Mouse (Mus musculus) heart, embryonic 13.5 days (tissue): ENCODE measurements around the gene Mdm2. TPM values are rescaled to one million over a fixed set of nuclear protein-coding genes. Genes with fewer than 3 reads are reported as not detected.

ENCODE experiments used
- ATAC-seq: fragments of 200-750 bp; cut with Nextera tagmentation; 2 replicates; pipeline ENCODE4 v1.8.0; 2017; ENCODE audit warnings: moderate TSS enrichment; ENCODE audit not compliant: insufficient number of reproducible peaks, low FRiP score, low TSS enrichment; ENCODE audit errors: extremely low read depth
- H3K27ac ChIP-seq: fragments of 300-500 bp; sonication (generic); replicated peaks from 2 replicates; pipeline ENCODE4 v1.5.1; 2015; ENCODE audit warnings: moderate library complexity, mild to moderate bottlenecking, inconsistent platforms
- H3K27me3 ChIP-seq: fragments of 300-500 bp; sonication (generic); replicated peaks from 2 replicates; pipeline ENCODE4 v1.6.1; 2015; ENCODE audit warnings: mild to moderate bottlenecking, inconsistent platforms
- H3K36me3 ChIP-seq: fragments of 300-500 bp; sonication (generic); 2 replicates; pipeline ENCODE4 v1.6.1; 2015; ENCODE audit warnings: mild to moderate bottlenecking, inconsistent platforms
- H3K4me1 ChIP-seq: fragments of 300-500 bp; sonication (generic); 2 replicates; pipeline ENCODE4 v1.6.1; 2015; ENCODE audit warnings: inconsistent platforms
- H3K4me2 ChIP-seq: fragments of 300-500 bp; sonication (generic); 2 replicates; pipeline ENCODE4 v1.6.1; 2015; ENCODE audit warnings: inconsistent platforms, mild to moderate bottlenecking, moderate library complexity
- H3K4me3 ChIP-seq: fragments of 300-500 bp; sonication (generic); 2 replicates; pipeline ENCODE4 v1.5.1; 2015; ENCODE audit warnings: moderate library complexity, mild to moderate bottlenecking, inconsistent platforms
- H3K9ac ChIP-seq: fragments of 300-500 bp; sonication (generic); 2 replicates; pipeline ENCODE4 v1.6.1; 2015; ENCODE audit warnings: inconsistent platforms, mild to moderate bottlenecking, moderate library complexity
- H3K9me3 ChIP-seq: fragments of 300-500 bp; sonication (generic); 2 replicates; pipeline ENCODE4 v1.6.1; 2016; ENCODE audit warnings: inconsistent platforms
- WGBS: fragments of 180-500 bp; shearing (Covaris S2); methylation state at CpG from one replicate; pipeline ENCODE4 v1.1.7; 2015; ENCODE audit warnings: mixed read lengths; 5-methylcytosine and 5-hydroxymethylcytosine counted together
- polyA plus RNA-seq: library from polyadenylated mRNA; unstranded; fragments of >200 nt; fragmentation: Nextera tagmentation; extraction: Ambion mirVana; gene quantifications from 2 replicates; pipeline ENCODE4 v1.2.1, GENCODE M21; 2015

Mdm2 gene
- polyA plus RNA-seq, 1 experiment from 2014 or later, result 38.7 TPM

DNA sequence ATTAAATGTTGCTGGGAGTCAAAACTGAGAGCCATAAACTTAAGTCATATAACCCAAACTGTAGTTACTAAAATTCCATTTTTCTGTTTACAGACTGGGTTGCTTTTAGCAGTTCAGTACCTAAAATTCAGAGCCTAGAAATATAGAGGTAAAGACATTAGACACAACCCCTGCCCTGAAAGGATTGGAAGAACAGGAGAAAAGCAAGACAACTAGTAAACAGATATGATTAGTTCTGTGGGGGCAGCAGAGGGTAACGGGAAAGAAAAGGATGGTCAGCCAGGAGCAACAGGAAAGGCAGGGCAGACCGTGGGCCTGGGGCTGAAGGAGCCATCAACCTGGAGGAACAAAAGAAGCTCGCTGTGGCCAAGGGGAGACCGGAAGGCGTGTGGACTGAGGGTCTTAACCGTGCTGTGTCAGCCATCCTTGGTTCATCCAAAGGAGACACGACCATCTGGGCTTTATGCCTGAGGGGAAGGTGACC, 69.9 kb downstream of the Mdm2 start:
- no peaks in the 10 kb centered on the region for H3K36me3 ChIP-seq
- no peaks in the 10 kb centered on the region for H3K9me3 ChIP-seq
- no peak overlapping the region for H3K9ac ChIP-seq
- 71% methylated on average over 7 of the region's 7 CpGs for WGBS
- no peak overlapping the region for H3K27ac ChIP-seq
- no peak for ATAC-seq
- no peak overlapping the region for H3K4me3 ChIP-seq
- peaks cover 10% of the 10 kb centered on the region; the same call in 1 of the 2 replicates for H3K4me1 ChIP-seq
- H3K4me2 ChIP-seq, result no peak overlapping the region
- no peaks in the 10 kb centered on the region for H3K27me3 ChIP-seq

DNA sequence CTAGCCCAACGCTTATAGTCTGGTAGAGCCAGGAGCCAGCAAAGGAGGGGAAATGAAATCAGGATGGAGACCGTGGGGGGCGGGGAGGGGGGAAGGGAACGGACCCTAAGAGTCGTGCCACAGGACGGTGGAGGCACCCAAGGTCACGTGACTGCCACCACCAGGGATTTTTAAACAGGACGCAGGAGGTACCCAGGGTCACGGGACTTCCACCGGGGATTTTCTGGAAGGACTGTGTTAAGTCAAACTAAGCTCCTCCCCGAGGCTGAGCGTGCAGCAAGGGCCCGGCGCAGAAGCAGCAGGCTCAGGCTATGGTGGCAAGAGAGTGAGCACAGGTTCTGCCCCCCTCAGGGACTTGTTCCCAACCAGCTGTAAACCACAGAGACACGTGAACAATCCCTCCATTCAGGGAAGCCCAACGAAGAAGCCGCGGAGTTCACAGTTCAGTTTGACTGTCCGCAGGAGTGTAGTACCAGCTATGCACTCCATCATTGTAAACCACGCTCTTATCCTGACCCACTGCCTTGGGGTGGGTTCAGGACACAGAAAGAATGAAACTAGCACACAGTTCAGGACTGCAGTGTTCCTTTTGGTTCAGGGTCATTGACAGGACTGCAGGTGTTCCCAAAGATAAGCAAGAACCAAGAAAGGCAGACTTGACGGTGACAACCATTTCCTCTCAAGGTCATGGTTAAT, 70.5 kb downstream of the Mdm2 start:
- no peak overlapping the region for H3K27ac ChIP-seq
- no peaks in the 10 kb centered on the region for H3K27me3 ChIP-seq
- 47% methylated on average over 21 of the region's 21 CpGs for WGBS
- peak overlapping the region; percentile 24; the same call in 1 of the 2 replicates for H3K9ac ChIP-seq
- no peak for ATAC-seq
- H3K4me2 ChIP-seq, result peak overlapping the region; percentile 40
- no peak overlapping the region for H3K4me3 ChIP-seq
- H3K4me1 ChIP-seq, result peaks cover 10% of the 10 kb centered on the region; the same call in 1 of the 2 replicates
- H3K36me3 ChIP-seq, result no peaks in the 10 kb centered on the region
- no peaks in the 10 kb centered on the region for H3K9me3 ChIP-seq

DNA sequence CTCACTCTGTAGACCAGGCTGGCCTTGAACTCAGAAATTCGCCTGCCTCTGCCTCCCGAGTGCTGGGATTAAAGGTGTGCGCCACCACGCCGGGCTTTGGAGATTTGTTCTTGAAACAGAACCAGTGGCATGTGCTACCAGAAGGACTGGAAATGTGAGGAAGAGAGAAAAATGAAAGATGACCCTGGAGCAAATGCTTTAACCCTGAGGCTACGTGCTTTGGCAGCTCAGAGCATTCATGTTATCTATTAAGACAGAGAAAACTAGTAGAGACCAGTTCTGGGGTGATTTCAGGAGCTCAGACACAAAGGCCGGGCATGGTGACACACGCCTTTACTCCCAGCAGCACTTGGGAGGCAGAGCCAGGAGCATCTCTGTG, 71.3 kb downstream of the Mdm2 start:
- Histone ChIP-seq H3K9ac (no peak overlapping the region), H3K4me1 (peaks cover 10% of the 10 kb centered on the region; the same call in 1 of the 2 replicates), H3K36me3 (no peaks in the 10 kb centered on the region), H3K4me2 (no peak overlapping the region), H3K9me3 (no peaks in the 10 kb centered on the region), H3K27me3 (no peaks in the 10 kb centered on the region), H3K4me3 (no peak overlapping the region), H3K27ac (no peak overlapping the region)
- no peak for ATAC-seq
- 85% methylated on average over 8 of the region's 8 CpGs for WGBS

Other genes starting within 250 kb of the Mdm2 start
- gene Cpm, start 81.3 kb downstream of the Mdm2 start, polyA plus RNA-seq, result 2.4 and 3.1 TPM in 2 replicates
- 8.2 and 8.5 TPM in 2 replicates for gene Slc35e3, start 35.6 kb upstream of the Mdm2 start, polyA plus RNA-seq
- gene Nup107, start 81.9 kb upstream of the Mdm2 start, polyA plus RNA-seq, result 40.2 and 44.1 TPM in 2 replicates
- gene Rap1b, start 135.3 kb upstream of the Mdm2 start, polyA plus RNA-seq, result 119 and 129 TPM in 2 replicates